Mouse (Mus musculus) liver, postnatal 0 days (tissue): ENCODE results near the gene Nol4l.

ENCODE experiments used
- CTCF ChIP-seq: sonication (generic); IDR thresholded peaks from 2 replicates; pipeline ENCODE4 v1.5.1; 2016; ENCODE audit warnings: antibody characterized with exemption, low read depth
- EP300 ChIP-seq: IDR thresholded peaks from 2 replicates; pipeline ENCODE4 v1.6.1; 2016; ENCODE audit warnings: antibody characterized with exemption, low read depth, mild to moderate bottlenecking

DNA sequence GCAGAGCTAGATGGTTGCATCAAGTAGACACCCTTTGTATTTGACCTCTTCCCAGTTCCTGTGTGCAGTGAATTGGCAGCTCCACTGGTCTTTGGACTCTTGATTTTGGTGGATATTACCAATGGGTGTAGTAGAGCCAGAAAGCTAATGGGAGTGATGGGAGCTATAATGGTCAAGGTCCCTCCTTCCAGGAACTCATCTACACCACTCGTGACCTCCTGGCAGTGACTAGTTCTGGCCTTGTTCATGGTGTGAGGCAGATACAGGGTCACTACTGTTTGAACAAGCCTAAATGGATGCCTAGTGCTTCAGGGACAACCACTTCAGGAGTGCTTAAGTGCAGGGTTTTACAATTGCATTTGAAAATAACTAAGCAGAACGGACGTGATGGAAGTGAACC lies 125.7 kb downstream of the Nol4l start:
- TF ChIP-seq CTCF (no peak), EP300 (no peak)
